Mouse (Mus musculus) heart, embryonic 14.5 days (tissue): ENCODE measurements at regions not wholly inside any gene's neighbourhood (a gene's known extent, or its start where the extent isn't known, plus 50 kb on each side); places are given as distances from the start of the nearest gene placed in this dataset.

Source experiments
- ATAC-seq: fragments of 200-750 bp; cut with Nextera tagmentation; 2 replicates; pipeline ENCODE4 v1.8.0; 2017; ENCODE audit warnings: low read depth, moderate TSS enrichment; ENCODE audit not compliant: insufficient number of reproducible peaks, insufficient read depth, low FRiP score
- H3K27ac ChIP-seq, 2 experiments: fragments of 200-500 bp in 1 of 2; fragments of 300-500 bp in 1 of 2; sonication (generic) in 1 of 2; replicated peaks in 1 of 2; 2 replicates each; pipeline ENCODE4 v1.5.1; 2012 to 2014; ENCODE audit warnings: low read depth in 2 of 2, low read length in 2 of 2, control low read depth in 1 of 2, mild to moderate bottlenecking in 1 of 2, mixed read lengths in 1 of 2; ENCODE audit not compliant: control insufficient read depth in 1 of 2, insufficient read depth in 1 of 2
- H3K27me3 ChIP-seq: fragments of 300-500 bp; sonication (generic); 2 replicates; pipeline ENCODE4 v1.6.1; 2014; ENCODE audit warnings: mild to moderate bottlenecking, low read length, control low read depth; ENCODE audit not compliant: control insufficient read depth, insufficient read depth
- H3K36me3 ChIP-seq: fragments of 300-500 bp; sonication (generic); 2 replicates; pipeline ENCODE4 v1.6.1; 2014; ENCODE audit warnings: mild to moderate bottlenecking, control low read depth, low read length, mixed read lengths; ENCODE audit not compliant: control insufficient read depth, insufficient read depth
- H3K4me1 ChIP-seq, 2 experiments: fragments of 200-500 bp in 1 of 2; fragments of 300-500 bp in 1 of 2; sonication (generic) in 1 of 2; 2 replicates each; pipeline ENCODE4 v1.6.1; 2012 to 2014; ENCODE audit warnings: low read length in 2 of 2, control low read depth in 1 of 2, mixed read lengths in 1 of 2; ENCODE audit not compliant: control insufficient read depth in 2 of 2, insufficient read depth in 2 of 2
- H3K4me2 ChIP-seq: fragments of 300-500 bp; sonication (generic); 2 replicates; pipeline ENCODE4 v1.6.1; 2014; ENCODE audit warnings: mild to moderate bottlenecking, low read length
- H3K4me3 ChIP-seq, 2 experiments: fragments of 200-500 bp in 1 of 2; fragments of 300-500 bp in 1 of 2; sonication (generic) in 1 of 2; 2 replicates each; pipeline ENCODE4 v1.5.1; 2012 to 2014; ENCODE audit warnings: low read length in 2 of 2, mild to moderate bottlenecking in 2 of 2, control low read depth in 1 of 2, low read depth in 1 of 2, moderate library complexity in 1 of 2; ENCODE audit not compliant: control insufficient read depth in 1 of 2, insufficient read depth in 1 of 2
- H3K9ac ChIP-seq: fragments of 300-500 bp; sonication (generic); 2 replicates; pipeline ENCODE4 v1.6.1; 2014; ENCODE audit warnings: mild to moderate bottlenecking, low read length
- H3K9me3 ChIP-seq: fragments of 300-500 bp; sonication (generic); 2 replicates; pipeline ENCODE4 v1.6.1; 2016; ENCODE audit warnings: low read length, control low read depth; ENCODE audit not compliant: control insufficient read depth
- WGBS: fragments of 180-500 bp; shearing (Covaris S2); extraction: QIAGEN DNeasy Blood & Tissue Kit; methylation state at CpG from one replicate; pipeline ENCODE4 v1.1.7; 2014; 5-methylcytosine and 5-hydroxymethylcytosine counted together

GRCm38 (mm10) chrX:57869648-57870047, 152.9 kb upstream of the Zic3 start:
- Histone ChIP-seq H3K27ac (no peak overlapping the region), H3K9me3 (no peaks in the 10 kb centered on the region), H3K36me3 (no peaks in the 10 kb centered on the region), H3K9ac (no peak overlapping the region), H3K4me2 (no peak overlapping the region), H3K27me3 (no peaks in the 10 kb centered on the region), H3K4me1 (no peaks in the 10 kb centered on the region), H3K4me3 (no peak overlapping the region)
- 78% methylated on average over 5 of the region's 5 CpGs for WGBS
- ATAC-seq, result no peak

GRCm38 (mm10) chrX:57916705-57917104, 105.8 kb upstream of the Zic3 start:
- no peak overlapping the region for H3K4me3 ChIP-seq

GRCm38 (mm10) chrX:57917441-57918145, 104.9 kb upstream of the Zic3 start:
- no peak overlapping the region for H3K4me2 ChIP-seq
- peaks cover 0 to 2% of the 10 kb centered on the region in 2 experiments; a peak in 1 of 4 replicates for H3K4me1 ChIP-seq
- H3K27ac ChIP-seq, result no peak overlapping the region
- no peak overlapping the region for H3K4me3 ChIP-seq
- WGBS, result 20% methylated on average over 21 of the region's 21 CpGs
- H3K9ac ChIP-seq, result no peak overlapping the region
- H3K36me3 ChIP-seq, result no peaks in the 10 kb centered on the region
- ATAC-seq, result no peak
- H3K9me3 ChIP-seq, result no peaks in the 10 kb centered on the region
- peaks cover 54% of the 10 kb centered on the region for H3K27me3 ChIP-seq

More at GRCm38 (mm10) chrX:57916705-57917104, 105.8 kb upstream of the Zic3 start:
- peaks cover 0 to 2% of the 10 kb centered on the region in 2 experiments; a peak in 1 of 4 replicates for H3K4me1 ChIP-seq
- H3K27me3 ChIP-seq, result peaks cover 47% of the 10 kb centered on the region
- H3K36me3 ChIP-seq, result no peaks in the 10 kb centered on the region
- H3K4me2 ChIP-seq, result no peak overlapping the region
- H3K27ac ChIP-seq, result no peak overlapping the region
- H3K9ac ChIP-seq, result no peak overlapping the region
- 24% methylated on average over 11 of the region's 11 CpGs for WGBS
- no peak for ATAC-seq
- H3K9me3 ChIP-seq, result no peaks in the 10 kb centered on the region

- Histone ChIP-seq H3K4me3 (no peak overlapping the region), H3K36me3 (no peaks in the 10 kb centered on the region), H3K27me3 (peaks cover 63% of the 10 kb centered on the region), H3K9ac (no peak overlapping the region), H3K4me1 (peaks cover 0 to 2% of the 10 kb centered on the region in 2 experiments; a peak in 1 of 4 replicates), H3K4me2 (no peak overlapping the region), H3K9me3 (no peaks in the 10 kb centered on the region), H3K27ac (no peak overlapping the region)
- no peak for ATAC-seq
- WGBS, result 18% methylated on average over 25 of the region's 25 CpGs
Measured at GRCm38 (mm10) chrX:57918181-57919115, 104.1 kb upstream of the Zic3 start.

GRCm38 (mm10) chrX:57919886-57920285, 102.6 kb upstream of the Zic3 start:
- H3K27me3 ChIP-seq, result peaks cover 60% of the 10 kb centered on the region
- peak overlapping the region; percentile 26 to 27; a peak in 3 of 4 replicates for H3K4me3 ChIP-seq
- peak overlapping the region; percentile 53 for H3K4me2 ChIP-seq
- peaks cover 0 to 2% of the 10 kb centered on the region in 2 experiments; a peak in 1 of 4 replicates for H3K4me1 ChIP-seq
- no peaks in the 10 kb centered on the region for H3K9me3 ChIP-seq
- no peak overlapping the region for H3K27ac ChIP-seq
- 18% methylated on average over 17 of the region's 17 CpGs for WGBS
- no peaks in the 10 kb centered on the region for H3K36me3 ChIP-seq
- H3K9ac ChIP-seq, result no peak overlapping the region
- no peak for ATAC-seq

- H3K27me3 ChIP-seq, result peaks cover 55% of the 10 kb centered on the region
- H3K4me3 ChIP-seq, result peak overlapping the region in 1 of 2 experiments; percentile 26; a peak in 2 of 4 replicates
Measured at GRCm38 (mm10) chrX:57920376-57920775, 102.1 kb upstream of the Zic3 start.

GRCm38 (mm10) chrX:57921294-57921693, 101.2 kb upstream of the Zic3 start:
- Histone ChIP-seq H3K9me3 (no peaks in the 10 kb centered on the region), H3K27ac (no peak overlapping the region), H3K4me2 (peak overlapping the region; percentile 53; the same call in 1 of the 2 replicates), H3K27me3 (peaks cover 48% of the 10 kb centered on the region), H3K36me3 (no peaks in the 10 kb centered on the region), H3K9ac (no peak overlapping the region), H3K4me1 (peaks cover 0 to 2% of the 10 kb centered on the region in 2 experiments; a peak in 1 of 4 replicates), H3K4me3 (no peak overlapping the region)
- WGBS, result 21% methylated on average over 16 of the region's 16 CpGs
- ATAC-seq, result no peak

More at GRCm38 (mm10) chrX:57920376-57920775, 102.1 kb upstream of the Zic3 start:
- no peak overlapping the region for H3K27ac ChIP-seq
- 27% methylated on average over 17 of the region's 18 CpGs for WGBS
- peaks cover 0 to 2% of the 10 kb centered on the region in 2 experiments; a peak in 1 of 4 replicates for H3K4me1 ChIP-seq
- H3K9me3 ChIP-seq, result no peaks in the 10 kb centered on the region
- ATAC-seq, result no peak
- H3K9ac ChIP-seq, result no peak overlapping the region
- H3K4me2 ChIP-seq, result peak overlapping the region; percentile 53
- no peaks in the 10 kb centered on the region for H3K36me3 ChIP-seq
